ENCODE assay signal across 18 mouse cellular contexts in genomic region chr2:47368296-47368695, GRCm38 (mm10).
"Had no signal": no experiment of that assay in that cellular context is flagged by ENCODE, and none has a peak within 500 bp of the region (broad histone marks: within the 10 kb centered on the region; RNA-seq: fewer than 3 reads in every experiment).

No protein-coding gene starts in this region.

- H3K4me2 ChIP-seq: kidney, embryonic 15.5 days; liver, embryonic 13.5 days; lung, embryonic 14.5 days; midbrain, embryonic 12.5 days; midbrain, embryonic 15.5 days; neural tube, embryonic 13.5 days had no signal

- H3K9me3 ChIP-seq: kidney, embryonic 15.5 days; liver, embryonic 13.5 days; midbrain, embryonic 12.5 days; midbrain, embryonic 15.5 days; neural tube, embryonic 13.5 days had no signal

- H3K9ac ChIP-seq: kidney, embryonic 15.5 days; liver, embryonic 13.5 days; lung, embryonic 14.5 days; midbrain, embryonic 12.5 days; midbrain, embryonic 15.5 days; neural tube, embryonic 13.5 days had no signal

- ATAC-seq: lung, postnatal 0 days; midbrain, embryonic 15.5 days had no signal

- H3K36me3 ChIP-seq: kidney, embryonic 15.5 days; liver, embryonic 13.5 days; midbrain, embryonic 12.5 days; midbrain, embryonic 15.5 days; neural tube, embryonic 13.5 days had no signal

- H3K27me3 ChIP-seq: kidney, embryonic 15.5 days; liver, embryonic 13.5 days; midbrain, embryonic 12.5 days; midbrain, embryonic 15.5 days; neural tube, embryonic 13.5 days had no signal

- DNase-seq: kidney, adult 8-10 months; kidney, postnatal 10 days; kidney, postnatal 36 days; layer of hippocampus, postnatal 36 days; liver, embryonic 13.5 days; lung, embryonic 14.5 days; right cerebral cortex, postnatal 4 days; thymus, adult 18-20 months; thymus, postnatal 14 days; thymus, postnatal 4 days had no signal

- H3K4me1 ChIP-seq: kidney, embryonic 15.5 days; liver, embryonic 13.5 days; midbrain, embryonic 12.5 days; midbrain, embryonic 15.5 days; neural tube, embryonic 13.5 days had no signal

- H3K27ac ChIP-seq: kidney, embryonic 15.5 days; left cerebral cortex, adult 2 months; liver, embryonic 13.5 days; macrophage; midbrain, embryonic 12.5 days; midbrain, embryonic 15.5 days; neural tube, embryonic 13.5 days; stomach, postnatal 0 days had no signal

- H3K4me3 ChIP-seq: kidney, embryonic 15.5 days; left cerebral cortex, adult 2 months; liver, embryonic 13.5 days; midbrain, embryonic 12.5 days; midbrain, embryonic 15.5 days; neural tube, embryonic 13.5 days had no signal
